Mouse (Mus musculus) cerebellum, postnatal 36 days (tissue): ENCODE measurements around the gene Peak1.
A peak's percentile ranks its signal among the peaks of the same experiment; 100 is the strongest.

Experiments used
- DNase-seq, 2 experiments: peaks; one replicate each; pipeline ENCODE4 v3.0.0; 2021 to 2022; ENCODE audit warnings: mixed read lengths in 2 of 2

Gene Peak1

DNA sequence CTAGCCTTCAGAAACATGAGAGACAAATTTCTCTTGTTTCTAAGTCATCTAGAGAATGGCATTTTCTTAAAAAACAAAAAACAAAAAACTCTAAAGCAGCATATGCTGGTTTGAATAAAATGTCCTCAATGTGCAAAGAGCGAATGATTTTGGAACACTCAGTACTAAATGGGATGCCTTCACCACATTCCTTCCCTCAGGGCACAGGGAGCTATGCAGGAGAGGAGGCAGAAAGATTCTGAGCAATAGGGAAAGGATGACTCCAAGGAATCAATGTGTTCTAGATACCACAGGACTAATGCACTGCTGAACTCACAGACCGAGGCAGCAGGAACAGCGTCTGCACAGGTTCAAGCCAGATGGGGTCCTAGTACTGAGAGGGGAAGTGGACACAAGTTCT, 103.5 kb downstream of the Peak1 start:
- DNase-seq, result no peak

DNA sequence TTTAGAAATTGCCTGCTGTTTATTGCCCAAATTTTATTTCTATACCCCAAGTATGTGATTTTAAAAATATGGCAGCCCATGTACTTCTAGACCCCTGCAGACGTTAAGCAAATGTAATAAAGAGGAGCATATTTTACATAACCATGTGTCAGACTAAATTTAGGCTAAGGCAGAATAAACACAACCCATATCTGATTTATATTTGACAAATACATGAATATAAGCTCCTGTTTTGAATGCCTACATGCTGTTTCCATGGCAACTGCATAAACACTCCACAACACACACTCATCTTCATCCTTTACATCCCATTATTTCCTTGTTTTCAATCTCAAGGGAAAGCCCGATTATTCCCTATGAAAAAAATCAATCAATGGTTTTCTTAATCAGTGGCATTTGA, 108.8 kb downstream of the Peak1 start:
- DNase-seq, result no peak

DNA sequence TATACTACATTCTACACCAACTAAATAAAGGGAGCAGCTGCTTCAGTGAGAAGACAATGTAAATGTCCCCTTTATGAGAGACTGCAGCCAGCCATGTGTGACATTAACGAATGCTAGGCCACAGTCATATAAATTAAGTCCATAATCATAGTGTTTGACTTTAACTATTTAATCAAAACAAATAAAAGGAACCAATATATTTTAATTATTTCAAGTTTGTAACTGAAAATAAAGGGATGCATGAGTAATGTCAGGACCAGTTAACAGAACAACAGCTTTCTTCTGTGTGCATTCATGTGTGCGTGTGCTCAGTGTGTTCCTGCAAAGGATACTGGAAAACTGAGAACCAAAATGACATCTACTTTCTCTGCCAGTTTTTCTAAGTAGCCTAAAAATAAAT, 113.3 kb downstream of the Peak1 start:
- no peak for DNase-seq

DNA sequence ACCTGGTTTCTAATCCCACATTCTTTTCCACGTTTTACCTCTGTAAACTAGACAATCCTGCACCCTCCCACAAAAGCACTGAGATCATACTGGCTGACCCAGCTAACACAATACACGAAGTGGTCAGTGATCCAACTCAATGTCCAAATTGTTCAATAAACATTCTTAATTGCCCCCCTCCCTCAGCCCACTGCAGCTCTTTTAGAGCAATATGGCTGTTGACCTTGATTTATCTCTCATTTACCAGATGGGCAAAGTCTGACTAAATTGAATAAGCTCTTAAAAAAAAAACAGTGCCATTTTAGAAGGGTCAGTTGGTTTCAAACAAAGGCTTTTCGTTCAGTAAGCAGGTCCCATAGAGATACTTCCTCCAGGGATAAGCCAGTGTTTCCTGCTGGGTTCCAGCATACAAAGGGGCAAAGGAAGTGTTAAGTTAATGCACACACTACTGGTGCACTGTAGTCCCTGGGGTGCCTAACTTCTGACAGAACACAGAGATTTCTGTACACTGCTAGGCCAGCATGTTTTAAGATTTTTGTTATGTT, 114.9 kb downstream of the Peak1 start:
- no peak for DNase-seq

DNA sequence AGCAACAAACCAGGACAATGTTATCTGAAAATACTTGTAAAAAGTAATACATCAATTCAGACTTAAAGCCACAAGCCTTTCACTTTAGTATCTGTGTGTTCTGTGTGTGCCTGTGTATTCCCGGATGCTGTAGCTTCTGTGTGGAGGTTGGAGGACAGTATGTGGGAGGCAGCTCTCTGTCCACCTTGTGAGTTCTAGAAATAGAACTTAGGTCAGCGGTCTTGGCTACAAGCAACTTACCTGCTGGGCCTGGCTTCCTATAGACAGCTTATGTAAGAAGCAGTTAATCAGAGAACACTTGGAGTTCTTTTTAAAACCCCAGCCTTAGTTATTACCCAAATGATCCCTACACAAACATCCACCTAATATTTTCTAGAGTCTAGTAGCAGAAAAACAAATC, 127.8 kb downstream of the Peak1 start:
- peak; percentile 81 to 86 for DNase-seq

DNA sequence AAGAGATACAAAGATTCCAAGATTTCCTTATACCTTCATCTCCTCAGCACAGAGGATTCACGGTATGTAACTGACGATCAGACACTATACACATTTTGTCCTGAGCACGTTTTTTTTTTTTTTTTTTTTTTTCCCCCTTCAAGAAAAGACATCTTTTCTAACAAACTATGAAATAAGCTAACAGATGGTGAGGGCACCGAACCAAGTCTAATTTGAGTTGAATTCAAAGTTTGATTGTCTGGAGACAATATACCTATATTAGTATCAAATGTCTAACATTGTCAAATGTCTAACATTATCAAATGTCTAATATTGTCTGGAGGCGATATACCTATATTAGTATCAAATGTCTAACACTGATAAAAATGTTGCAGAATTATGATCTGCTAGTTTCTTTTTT, 135.4 kb downstream of the Peak1 start:
- DNase-seq, result no peak

DNA sequence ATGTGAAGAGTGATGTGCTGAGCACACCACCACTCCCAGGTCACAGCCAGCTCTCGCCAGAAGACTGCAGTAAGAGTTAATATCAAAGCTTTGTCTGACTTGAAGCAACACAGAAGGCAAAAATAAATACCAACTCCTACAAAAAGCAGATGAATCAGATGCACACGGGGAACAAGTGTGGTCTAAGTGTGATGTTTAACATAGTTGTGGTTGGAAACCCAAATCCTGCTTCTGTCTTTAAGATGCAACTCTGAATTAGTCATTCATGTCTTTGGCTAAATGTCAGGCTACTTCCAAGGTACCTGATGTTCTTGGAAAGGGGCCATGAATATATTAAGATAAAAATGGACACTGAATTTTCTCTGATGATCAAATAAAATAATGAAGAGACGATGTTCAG, 144.3 kb downstream of the Peak1 start:
- no peak for DNase-seq

DNA sequence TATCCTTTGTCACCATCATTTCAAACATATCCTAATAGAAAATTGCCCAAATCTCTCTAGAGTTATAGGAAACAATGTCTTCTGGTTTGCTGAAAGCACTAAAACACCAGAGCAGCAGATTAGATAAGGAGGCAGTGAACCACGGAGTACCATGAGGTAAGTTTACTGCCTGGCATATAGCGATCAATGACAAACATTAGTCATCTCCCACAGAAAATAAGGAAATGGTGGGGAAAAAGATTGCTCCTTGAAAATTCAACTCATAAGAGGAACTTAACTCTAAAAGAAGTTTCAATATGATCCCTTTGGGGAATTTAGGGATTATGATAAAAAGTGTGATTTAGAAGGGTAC, 145.6 kb downstream of the Peak1 start:
- no peak for DNase-seq

DNA sequence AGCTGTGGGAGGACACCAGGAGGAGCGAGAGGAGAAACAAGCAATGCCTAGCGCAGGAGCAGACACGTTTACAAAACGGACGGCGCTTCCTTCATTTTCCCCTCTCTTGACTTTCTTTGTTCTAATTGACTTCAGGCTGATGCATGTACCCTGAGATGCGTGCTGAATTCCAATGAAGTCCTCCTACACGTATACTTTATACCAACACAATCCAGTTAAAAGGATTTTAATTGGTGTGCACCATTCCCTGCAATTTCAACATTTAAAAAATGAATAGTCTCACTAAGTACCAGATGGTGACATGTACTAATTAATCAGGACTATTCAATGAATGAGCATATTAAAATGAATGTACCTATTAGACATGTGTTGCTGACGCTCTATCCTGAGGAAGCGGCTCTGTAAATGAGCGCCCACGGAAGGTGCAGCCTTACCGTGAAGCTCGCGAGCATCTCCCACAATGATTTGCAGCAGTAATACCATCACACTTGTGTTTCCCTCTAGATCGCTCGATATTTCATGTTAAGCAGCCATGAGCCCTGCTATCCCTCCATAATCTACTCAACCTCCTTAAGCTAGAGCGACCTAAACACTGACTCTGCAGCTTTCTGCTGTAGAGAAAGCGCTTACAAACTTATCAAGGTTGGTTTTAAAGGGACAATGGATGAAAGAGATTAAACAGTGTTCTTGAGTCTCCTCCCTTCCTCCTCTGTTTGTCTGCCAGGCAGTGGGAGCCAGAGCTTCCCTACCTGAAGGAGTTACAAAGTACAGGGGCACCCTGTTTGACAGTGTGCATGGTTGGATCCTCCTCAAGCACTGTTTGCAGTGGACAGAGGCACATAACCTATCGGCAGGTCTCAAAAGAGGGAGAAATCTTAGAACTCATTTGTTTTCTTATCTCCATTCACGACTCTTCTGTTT, 146.3 kb downstream of the Peak1 start:
- DNase-seq, result no peak

DNA sequence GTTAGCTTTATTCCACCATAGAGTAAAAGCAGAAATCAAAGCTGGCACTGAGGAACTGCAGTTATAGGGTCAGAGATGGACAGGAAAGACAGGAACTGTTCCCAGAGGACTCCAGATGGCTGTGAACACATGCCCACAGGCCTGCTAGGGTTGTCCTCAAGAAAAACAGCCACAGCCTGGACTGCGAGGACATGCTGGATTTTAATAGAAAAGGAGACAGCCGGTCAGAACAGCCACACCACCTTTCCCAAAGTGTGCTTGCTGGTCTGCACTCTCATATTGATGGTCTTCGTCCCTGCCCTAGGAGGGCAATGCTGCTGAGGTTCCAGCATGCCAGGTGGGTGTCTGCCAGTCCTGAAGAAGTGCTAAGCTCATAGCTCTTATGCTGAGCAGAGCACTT, 148.8 kb downstream of the Peak1 start:
- DNase-seq, result peak; percentile 69 to 72

DNA sequence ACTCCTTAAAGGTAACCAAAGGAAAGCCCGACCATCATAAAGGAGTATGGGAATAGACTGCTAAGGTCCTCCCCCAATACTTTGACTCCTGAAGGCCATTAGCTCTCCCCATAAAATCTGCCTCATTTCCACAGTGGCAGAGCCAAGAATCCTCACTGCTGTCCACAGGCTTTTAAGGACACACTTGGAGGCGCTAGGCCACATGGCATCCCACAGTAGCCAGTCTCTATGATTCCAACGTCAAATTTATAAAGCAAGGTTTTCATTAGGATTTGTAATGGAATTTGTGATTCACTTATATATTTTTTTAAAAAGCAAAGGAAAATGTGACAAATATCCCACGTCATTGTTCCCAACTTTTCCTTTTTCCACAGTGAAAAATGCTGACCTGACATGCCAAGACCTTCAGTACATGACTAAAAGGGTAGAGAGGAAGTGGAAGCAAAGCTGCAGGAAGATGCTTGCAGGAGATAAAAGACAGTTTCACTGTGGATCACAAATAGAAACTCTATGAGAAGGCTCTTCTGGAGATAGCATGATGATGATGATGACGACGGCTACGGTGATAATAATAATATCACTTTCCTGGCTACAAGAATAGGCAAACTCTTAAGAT, 151.6 kb downstream of the Peak1 start:
- no peak for DNase-seq

DNA sequence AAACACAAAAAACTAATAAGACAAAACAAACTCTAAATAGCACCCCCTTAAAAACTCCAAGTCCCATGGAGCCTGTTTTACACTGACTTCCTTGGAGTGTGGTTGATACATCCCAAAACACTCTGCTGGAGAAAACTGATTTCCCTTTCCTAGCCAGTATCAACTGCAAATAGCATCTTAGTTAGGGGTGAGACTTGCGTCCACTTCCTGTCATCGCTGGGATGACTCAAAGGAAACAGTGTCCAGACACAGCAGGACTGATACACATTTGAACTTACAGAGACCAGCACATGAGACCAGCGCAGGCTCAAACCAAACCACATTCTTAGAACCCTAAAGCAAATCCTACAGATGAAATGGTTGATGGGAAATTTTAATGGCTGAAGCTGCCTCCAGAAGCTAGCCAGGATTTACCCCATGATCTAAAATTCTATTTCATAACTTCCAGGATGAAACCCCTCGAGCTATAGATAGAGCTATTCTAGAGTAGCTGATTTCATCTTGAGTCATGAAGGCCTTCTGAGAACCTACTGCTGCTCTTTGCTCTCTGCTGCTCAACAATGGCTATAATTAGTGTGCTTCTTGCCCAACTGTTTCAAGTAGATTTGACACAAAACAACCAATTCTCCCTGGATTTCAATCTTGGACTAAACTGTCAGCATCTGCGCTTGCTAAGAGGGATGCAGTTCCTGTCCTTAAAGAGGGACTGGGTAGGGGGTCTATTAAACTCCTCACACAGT, 152.2 kb downstream of the Peak1 start:
- DNase-seq, result no peak

DNA sequence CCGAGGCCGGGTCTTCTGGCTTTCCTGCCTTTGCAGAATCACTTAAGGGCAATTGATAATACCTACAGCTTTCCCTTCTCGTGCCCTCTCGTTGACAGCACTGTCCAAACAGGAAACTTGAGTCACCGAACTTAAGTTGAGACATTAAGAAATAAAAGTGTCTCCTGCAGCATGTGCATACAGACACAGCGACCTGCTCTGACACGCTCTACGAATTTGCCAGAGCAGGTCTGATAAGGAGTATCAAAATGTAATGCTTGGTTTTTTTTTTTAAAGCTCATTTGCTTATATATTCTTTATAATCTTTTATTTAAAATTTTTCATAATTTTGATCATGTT, 152.9 kb downstream of the Peak1 start:
- DNase-seq, result no peak

DNA sequence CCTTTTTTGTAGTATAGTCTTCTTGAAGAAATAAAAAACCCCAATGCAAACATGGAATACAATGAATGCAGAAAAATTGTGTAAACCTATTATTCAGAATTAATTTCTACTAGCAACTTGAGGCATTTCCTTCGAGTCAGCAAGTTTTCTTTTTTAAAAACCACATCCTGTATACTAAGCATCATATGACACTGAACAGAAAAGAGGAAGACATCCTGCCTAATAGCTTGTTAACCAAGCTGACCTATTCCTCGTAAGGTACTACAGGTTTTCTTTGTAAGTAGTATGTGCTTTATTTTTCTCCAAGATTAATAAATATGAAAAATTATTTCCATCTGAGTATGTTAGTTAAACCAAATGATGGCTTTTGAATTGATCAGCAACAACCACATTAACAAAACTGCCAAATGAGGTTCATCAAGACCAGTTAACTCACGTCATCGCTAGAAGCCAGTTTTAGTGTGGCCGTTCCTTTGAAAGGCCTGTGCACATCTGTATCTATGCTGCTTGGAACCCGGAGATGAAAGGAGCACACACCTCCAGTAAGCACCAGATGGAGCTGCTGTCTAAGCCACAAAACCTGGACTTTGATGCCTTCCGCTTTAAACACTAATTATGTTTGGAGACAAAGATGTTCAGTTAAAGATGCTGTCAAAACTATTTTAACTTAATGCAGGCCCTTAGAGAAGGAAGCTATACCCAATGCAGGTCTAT, 153.4 kb downstream of the Peak1 start:
- DNase-seq, result peak; percentile 43 to 58

DNA sequence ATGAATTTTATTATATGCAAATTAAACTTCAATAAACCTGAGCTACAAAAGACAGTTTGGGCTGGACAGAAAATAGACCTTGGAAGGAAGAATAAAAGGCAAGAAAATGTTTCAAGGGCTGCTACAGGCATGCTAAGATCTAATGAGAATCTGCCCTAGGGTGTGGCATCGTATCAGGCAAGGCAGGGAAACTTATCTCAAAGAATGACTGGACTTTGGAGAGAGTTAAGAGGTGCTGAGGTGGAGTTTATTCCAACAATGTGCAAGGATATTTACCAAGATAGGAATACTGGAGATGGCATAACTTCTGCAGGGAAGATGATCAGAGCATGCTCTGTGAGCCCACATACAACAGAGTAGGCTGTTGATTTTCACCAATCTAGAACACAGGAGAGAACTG, 154.8 kb downstream of the Peak1 start:
- no peak for DNase-seq

DNA sequence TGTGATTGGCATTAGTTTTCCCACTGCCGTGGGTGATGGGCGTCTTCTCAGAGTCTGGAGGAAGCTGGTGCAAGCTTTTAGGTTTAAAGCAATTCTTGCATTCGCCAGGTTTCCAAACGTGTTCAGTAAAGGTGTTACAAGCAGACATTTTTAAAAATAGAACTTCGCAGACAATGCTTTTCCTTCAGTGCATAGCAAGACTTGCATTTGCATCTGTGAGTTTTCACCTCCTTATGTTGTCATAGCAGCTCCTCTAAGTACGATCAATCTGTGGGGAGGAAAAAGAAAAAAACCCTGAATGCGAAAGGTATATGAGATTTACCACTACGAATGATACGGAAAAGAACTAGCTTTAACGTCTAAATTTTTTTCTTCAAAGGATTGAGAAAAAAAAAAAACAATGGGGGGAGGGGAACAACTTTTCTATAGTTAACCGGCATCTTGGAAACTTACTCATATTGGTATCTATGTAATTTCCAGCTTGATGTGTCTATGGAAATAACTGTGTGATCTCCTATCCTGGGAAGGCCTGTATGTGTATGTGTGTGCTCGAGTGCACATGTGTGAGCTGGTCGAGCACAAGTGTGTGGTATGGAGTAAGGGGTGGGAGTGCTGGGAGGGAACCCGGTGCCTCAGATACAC, 157.3 kb downstream of the Peak1 start:
- DNase-seq, result no peak

DNA sequence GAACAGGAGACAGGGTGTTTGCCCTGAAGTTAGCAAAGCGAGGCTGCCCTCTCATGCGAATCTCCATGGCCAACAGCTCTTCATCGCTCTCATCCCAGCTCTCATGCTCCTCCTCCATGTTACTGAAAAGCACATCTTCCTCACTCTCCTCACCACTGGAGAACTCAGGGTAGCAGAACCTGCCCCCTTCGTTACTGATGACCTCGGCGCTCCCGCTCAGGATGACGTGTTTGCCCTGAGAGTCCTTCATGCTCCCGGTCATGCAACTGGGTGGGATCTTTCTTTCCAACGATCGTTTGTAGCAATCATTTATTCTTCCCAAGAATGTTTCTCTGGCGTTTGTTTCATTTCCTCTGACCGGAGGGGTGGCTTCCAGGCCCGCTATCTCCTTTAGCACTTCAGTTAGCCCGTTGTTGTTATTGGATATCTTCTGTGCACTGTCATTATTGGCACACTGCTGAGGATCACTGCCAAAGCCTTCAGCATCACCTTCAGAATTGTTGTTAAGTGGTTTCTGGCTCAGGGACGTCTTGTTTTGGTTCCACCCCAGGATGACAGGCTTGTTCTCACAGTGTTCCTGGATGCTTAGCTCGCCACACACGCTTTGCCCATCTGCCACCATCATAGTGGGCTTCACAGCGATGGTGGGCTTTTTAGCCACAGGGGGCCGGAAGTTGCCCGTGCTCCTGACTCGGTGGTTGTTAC, 157.9 kb downstream of the Peak1 start:
- peak; percentile 22 to 38 for DNase-seq

DNA sequence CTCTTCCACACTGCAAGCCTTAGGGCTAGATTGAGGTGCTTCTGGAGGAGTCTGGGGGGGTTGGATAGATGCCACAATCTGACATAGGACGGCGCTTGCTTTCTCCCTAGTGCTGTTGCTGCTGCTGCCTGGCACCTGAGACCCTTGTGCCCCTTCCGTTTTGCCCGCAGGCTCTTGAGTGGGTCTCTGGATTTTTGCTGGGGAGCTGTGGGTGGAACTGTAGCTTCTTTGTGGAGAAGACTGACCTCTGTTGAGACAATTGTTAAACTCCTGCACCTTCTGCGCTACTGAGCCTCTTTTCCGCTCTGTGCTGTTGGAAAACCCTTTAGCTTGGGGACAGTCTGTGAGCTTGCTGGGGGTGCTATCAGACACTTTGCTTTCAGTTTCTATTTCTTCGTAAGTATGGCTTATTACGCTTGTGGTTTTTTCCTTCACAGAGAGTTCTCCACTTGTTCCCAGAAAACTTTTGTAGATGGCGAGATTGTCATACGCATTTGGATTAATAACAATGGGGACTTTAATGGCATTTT, 159.5 kb downstream of the Peak1 start:
- DNase-seq, result no peak

DNA sequence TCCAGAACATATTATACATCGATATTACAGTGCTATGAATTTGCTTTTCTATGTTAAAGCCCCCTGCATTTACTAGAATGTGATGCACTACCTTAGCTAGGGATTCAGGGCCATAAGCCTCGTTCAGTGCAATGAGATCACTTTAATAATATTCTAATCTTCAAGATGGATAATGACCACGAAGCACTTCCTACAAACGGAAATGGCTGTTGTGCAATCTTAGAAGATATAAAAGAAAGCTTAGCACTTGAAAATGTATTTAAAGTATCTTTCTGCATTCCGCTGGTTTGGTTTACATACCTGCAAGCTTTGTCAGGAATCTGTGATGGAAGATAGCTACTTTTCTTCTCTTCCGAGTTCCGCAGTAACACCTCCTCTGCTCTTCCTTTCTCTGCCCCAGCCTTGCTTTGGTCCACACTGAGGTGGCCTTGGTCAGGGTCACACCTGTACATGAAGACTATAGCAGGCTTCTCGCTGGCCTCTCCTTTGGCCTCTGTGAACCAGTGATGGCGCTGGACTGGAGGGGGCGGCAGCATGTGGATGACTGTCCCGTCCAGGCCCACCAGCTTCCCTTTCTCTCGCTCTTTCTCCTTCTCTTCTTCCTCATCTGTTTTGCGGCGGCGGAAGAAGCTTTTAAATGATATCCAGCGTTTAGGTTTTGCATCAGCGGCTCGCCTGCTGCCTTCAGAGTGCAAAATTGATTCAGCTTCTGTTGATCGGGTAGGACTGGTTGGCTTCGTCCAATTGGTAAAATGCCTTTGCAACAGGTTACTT, 160.5 kb downstream of the Peak1 start:
- DNase-seq, result no peak

DNA sequence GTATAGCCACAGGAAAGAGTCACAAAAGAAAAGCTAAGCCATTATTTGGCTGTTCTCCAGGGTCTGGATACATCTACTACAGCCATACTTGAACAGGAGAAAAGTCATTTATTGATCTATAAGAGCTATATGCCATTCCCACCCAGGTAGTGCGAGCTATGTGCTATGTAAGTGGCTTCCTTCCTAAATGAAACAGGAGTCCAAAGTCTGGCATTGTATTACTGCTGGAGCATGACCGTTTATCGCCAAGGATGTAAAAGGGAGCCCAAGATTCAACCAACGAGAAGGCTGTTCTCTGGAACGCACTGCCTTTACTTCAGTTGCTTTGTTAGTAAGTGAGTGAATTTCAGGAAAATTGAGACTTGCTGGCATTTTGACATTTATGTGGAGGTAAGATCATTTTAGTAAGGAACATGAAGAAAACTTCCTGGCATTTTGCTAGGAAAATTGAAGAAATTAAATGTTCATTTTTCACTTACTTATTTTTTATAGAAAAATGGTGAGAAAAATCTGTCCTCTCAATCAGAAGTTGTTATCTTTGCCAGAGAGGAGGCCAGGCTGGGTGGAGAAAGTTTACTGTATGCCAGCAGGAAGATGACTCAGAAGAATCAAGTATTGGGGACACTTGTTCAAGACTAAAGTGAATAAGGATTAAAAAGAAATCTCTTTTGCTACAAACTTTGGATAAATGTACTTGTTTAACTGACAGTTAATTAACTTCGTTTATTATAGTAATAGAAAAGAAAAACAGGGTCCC, 162.0 kb downstream of the Peak1 start:
- no peak for DNase-seq
